Mouse (Mus musculus) stomach, embryonic 16.5 days (tissue): ENCODE data around the gene Nprl3. TPM values are rescaled to one million over a fixed set of nuclear protein-coding genes. Genes with fewer than 3 reads are reported as not detected.

Experiments used
- ATAC-seq: fragments of 200-750 bp; cut with Nextera tagmentation; 2 replicates; pipeline ENCODE4 v1.8.0; 2017; ENCODE audit warnings: moderate number of reproducible peaks, moderate TSS enrichment; ENCODE audit not compliant: insufficient read depth, low FRiP score
- H3K27ac ChIP-seq: fragments of 300-500 bp; sonication (generic); 2 replicates; pipeline ENCODE4 v1.5.1; 2014; ENCODE audit warnings: low read length
- H3K27me3 ChIP-seq: fragments of 300-500 bp; sonication (generic); 2 replicates; pipeline ENCODE4 v1.6.1; 2014; ENCODE audit warnings: low read length, control low read depth, mixed read lengths; ENCODE audit not compliant: control insufficient read depth, insufficient read depth
- H3K36me3 ChIP-seq: fragments of 300-500 bp; sonication (generic); 2 replicates; pipeline ENCODE4 v1.6.1; 2014; ENCODE audit warnings: low read length; ENCODE audit not compliant: control insufficient read depth, insufficient read depth
- H3K4me1 ChIP-seq: fragments of 300-500 bp; sonication (generic); 2 replicates; pipeline ENCODE4 v1.6.1; 2014; ENCODE audit warnings: low read length, control low read depth, mixed read lengths; ENCODE audit not compliant: control insufficient read depth, insufficient read depth
- H3K4me2 ChIP-seq: fragments of 300-500 bp; sonication (generic); 2 replicates; pipeline ENCODE4 v1.6.1; 2014; ENCODE audit warnings: low read depth, low read length, mixed read lengths
- H3K4me3 ChIP-seq: fragments of 300-500 bp; sonication (generic); replicated peaks from 2 replicates; pipeline ENCODE4 v1.5.1; 2014; ENCODE audit warnings: mild to moderate bottlenecking, low read length
- H3K9ac ChIP-seq: fragments of 300-500 bp; sonication (generic); 2 replicates; pipeline ENCODE4 v1.6.1; 2014; ENCODE audit warnings: low read length
- H3K9me3 ChIP-seq: fragments of 300-500 bp; sonication (generic); replicated peaks from 2 replicates; pipeline ENCODE4 v1.6.1; 2016; ENCODE audit warnings: low read length, control low read depth; ENCODE audit not compliant: control insufficient read depth
- WGBS: fragments of 180-500 bp; shearing (Covaris S2); extraction: QIAGEN DNeasy Blood & Tissue Kit; methylation state at CpG from one replicate; pipeline ENCODE4 v1.1.7; 2014; 5-methylcytosine and 5-hydroxymethylcytosine counted together
- polyA plus RNA-seq: library from polyadenylated mRNA; unstranded; fragments of >200 nt; fragmentation: Nextera tagmentation; extraction: Ambion mirVana; gene quantifications from 2 replicates; pipeline ENCODE4 v1.2.1, GENCODE M21; 2015

Gene Nprl3
- polyA plus RNA-seq, 1 experiment from 2014 or later, result 36.8 TPM

DNA sequence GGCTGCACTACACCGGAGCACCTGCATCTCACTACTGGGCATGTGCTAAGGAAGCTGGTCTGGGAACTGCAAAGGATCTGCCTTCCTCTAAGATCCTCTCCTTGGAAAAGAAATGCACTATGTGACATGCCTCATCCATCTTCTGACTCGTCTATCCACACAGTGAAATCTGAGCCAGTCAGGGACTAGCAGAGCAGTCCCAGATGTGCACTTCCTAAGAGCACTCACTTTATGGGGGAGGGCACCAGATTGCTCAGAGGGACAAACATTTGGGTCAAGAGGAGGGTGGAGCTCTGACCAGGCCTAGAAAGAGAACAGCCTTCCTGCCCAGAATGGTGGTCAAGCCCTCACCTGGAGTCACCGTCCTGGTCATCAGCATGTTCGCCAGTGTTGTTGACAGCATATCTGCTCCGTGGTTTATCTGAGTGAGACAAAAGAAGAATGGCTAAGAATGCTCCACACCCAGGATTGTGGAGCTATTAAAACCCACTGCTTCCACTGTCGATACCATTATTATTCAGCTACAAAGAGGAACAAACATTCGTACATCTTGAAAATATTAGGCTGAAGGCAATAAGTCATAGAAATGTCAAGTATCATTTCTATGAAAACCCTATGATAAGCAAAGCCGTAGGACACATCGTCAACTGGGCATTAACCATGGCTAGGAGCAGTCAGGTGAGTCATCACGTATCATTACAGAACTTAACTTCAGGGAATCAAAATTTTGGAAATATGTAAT is 4.7 kb downstream of the Nprl3 start:
- 54% methylated on average over 10 of the region's 10 CpGs for WGBS
- Histone ChIP-seq H3K27ac (no peak overlapping the region), H3K4me2 (no peak overlapping the region), H3K4me3 (no peak overlapping the region), H3K4me1 (peaks cover 13% of the 10 kb centered on the region; the same call in 1 of the 2 replicates), H3K9me3 (no peaks in the 10 kb centered on the region), H3K27me3 (no peaks in the 10 kb centered on the region), H3K36me3 (0 out of 2 replicates have a peak, but pooled peaks cover 4% of the 10 kb centered on the region), H3K9ac (no peak overlapping the region)
- ATAC-seq, result no peak

DNA sequence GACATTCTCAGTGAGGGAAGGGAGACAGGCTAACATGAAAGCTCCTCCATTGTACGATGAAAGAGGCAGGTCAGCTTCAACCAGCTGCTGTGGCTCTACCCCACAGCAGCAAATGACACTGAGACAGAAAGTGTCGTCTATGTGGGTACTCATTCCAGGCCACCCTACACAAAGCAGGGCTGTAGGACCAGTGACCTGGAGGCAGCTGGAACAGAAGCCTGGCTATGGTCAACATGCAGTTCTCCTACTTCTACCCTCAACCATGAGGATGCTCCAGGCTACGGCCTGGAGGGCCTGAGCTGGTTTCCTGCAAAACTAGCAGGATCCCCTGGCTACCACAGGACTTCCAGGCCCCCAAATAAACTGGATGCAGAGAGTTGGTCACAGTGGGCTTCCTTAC is 10.9 kb downstream of the Nprl3 start:
- Histone ChIP-seq H3K4me2 (no peak overlapping the region), H3K27me3 (no peaks in the 10 kb centered on the region), H3K9me3 (no peaks in the 10 kb centered on the region), H3K27ac (no peak overlapping the region), H3K9ac (no peak overlapping the region; the same call in 1 of the 2 replicates), H3K4me1 (no peaks in the 10 kb centered on the region), H3K36me3 (0 out of 2 replicates have a peak, but pooled peaks cover 3% of the 10 kb centered on the region), H3K4me3 (no peak overlapping the region)
- no peak for ATAC-seq
- WGBS, result 86% methylated on average over 3 of the region's 3 CpGs

DNA sequence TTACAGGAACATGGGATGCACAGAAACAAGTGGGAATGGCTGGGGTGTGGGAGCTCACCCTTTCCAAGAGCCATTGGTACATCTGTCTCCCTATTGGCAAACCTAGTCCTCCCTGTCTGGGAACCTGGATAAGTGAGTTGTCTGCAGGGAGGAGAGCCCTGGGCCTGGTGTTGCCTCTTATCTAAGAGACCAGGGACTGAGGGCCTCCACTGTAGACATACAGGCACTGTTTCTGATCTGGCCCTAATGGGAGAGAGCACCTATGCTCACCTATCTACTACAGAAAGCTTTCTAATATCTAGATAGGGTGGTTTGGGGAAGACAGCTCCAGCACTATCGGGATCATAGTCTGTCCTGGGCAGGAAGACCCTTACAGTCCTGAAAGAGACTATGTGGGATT is 11.4 kb downstream of the Nprl3 start:
- no peaks in the 10 kb centered on the region for H3K27me3 ChIP-seq
- H3K9ac ChIP-seq, result no peak overlapping the region
- WGBS, result 97% methylated on average over 1 of the region's 1 CpGs
- no peaks in the 10 kb centered on the region for H3K4me1 ChIP-seq
- 0 out of 2 replicates have a peak, but pooled peaks cover 3% of the 10 kb centered on the region for H3K36me3 ChIP-seq
- no peak overlapping the region for H3K4me3 ChIP-seq
- H3K9me3 ChIP-seq, result no peaks in the 10 kb centered on the region
- H3K4me2 ChIP-seq, result no peak overlapping the region
- ATAC-seq, result peak; percentile 53; the same call in 1 of the 2 replicates
- no peak overlapping the region for H3K27ac ChIP-seq

DNA sequence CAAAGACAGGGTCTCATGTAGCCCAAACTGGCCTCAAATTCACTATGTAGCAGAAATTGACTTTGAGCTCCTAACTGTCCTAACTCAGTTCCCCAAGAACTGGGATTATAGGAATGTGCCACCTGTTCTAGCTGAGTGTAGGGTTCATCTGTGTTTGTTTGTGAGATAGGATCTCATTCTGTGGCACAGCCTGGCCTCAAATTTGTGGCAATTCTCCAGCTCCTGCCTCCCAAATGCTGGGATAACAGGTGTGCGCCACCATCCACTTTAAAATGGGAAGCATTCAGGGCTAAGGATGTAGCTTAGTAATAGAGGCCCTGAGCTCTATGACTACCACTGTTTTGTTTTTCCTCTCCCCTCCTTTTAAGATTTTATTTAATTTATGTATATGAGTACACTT is 14.4 kb downstream of the Nprl3 start:
- Histone ChIP-seq H3K4me1 (no peaks in the 10 kb centered on the region), H3K27me3 (no peaks in the 10 kb centered on the region), H3K4me2 (no peak overlapping the region), H3K4me3 (no peak overlapping the region), H3K9me3 (no peaks in the 10 kb centered on the region), H3K27ac (no peak overlapping the region), H3K9ac (no peak overlapping the region), H3K36me3 (0 out of 2 replicates have a peak, but pooled peaks cover 3% of the 10 kb centered on the region)
- 97% methylated on average over 1 of the region's 1 CpGs for WGBS
- no peak for ATAC-seq

DNA sequence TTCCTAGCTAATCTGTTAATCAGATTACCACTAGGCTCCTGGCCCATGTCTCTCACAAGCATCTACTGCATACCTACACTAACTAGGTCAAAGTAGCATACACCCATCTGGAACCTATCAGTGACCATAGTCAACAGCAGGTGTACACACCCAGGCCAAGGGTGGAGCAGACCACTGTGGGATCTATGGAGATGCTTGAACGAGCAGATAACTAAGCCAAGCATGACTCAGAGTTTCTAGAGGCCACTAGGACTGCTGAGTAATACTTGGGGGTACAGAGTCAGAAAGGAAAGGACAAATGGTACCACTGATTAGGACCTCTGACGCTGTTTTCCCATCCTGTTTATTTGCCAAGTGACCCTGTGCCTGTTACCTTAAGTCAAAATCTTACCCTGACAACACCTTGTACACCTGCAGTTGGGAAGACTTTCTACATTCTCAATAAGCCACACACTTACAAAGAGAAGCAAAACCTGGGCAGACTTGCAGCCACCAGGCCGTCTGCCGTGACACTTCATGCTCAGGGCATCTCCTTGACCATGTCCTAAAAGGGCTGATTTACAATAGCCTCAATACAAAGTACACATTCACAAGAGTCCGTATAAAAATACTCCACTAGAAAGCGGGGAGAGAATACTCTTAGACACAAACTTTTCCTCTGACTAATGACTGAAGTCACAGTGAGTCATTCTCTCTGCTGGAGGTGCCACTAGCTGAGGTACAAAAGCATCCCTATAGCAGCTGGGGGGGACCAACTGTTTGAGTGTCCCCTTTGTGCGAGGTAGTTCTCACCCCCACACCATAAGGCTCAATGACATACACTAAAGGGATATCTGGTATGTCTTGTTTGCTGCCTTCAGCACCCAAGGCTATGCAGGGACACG is 16.4 kb downstream of the Nprl3 start:
- Histone ChIP-seq H3K36me3 (0 out of 2 replicates have a peak, but pooled peaks cover 3% of the 10 kb centered on the region), H3K27ac (no peak overlapping the region), H3K27me3 (no peaks in the 10 kb centered on the region), H3K9me3 (no peaks in the 10 kb centered on the region), H3K4me2 (no peak overlapping the region), H3K4me1 (no peaks in the 10 kb centered on the region), H3K4me3 (no peak overlapping the region), H3K9ac (no peak overlapping the region)
- WGBS, result 80% methylated on average over 8 of the region's 8 CpGs
- peak; percentile 89 for ATAC-seq

DNA sequence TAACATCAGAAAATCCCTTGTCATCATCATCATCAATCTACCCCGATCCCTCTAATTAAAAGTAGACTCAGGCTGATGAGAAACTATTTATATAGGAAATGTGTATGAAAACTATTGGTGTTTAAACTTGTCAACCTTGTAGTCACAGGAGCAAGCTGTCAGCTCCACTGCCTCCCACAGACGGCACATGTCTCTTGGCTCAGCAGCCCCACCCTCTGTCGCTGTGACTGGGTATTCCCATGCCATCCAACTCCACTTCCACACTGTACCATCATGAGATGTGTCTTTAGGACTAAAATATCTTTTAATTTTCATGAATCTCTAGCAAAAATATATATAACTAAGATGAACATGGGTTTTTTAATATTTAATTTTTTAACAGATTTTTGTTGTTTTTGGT is 19.2 kb downstream of the Nprl3 start:
- no peaks in the 10 kb centered on the region for H3K27me3 ChIP-seq
- no peak overlapping the region for H3K9ac ChIP-seq
- H3K9me3 ChIP-seq, result no peaks in the 10 kb centered on the region
- 68% methylated on average over 3 of the region's 3 CpGs for WGBS
- H3K36me3 ChIP-seq, result no peaks in the 10 kb centered on the region
- H3K4me3 ChIP-seq, result no peak overlapping the region
- no peak for ATAC-seq
- peaks cover 4% of the 10 kb centered on the region; the same call in 1 of the 2 replicates for H3K4me1 ChIP-seq
- no peak overlapping the region for H3K4me2 ChIP-seq
- H3K27ac ChIP-seq, result no peak overlapping the region

DNA sequence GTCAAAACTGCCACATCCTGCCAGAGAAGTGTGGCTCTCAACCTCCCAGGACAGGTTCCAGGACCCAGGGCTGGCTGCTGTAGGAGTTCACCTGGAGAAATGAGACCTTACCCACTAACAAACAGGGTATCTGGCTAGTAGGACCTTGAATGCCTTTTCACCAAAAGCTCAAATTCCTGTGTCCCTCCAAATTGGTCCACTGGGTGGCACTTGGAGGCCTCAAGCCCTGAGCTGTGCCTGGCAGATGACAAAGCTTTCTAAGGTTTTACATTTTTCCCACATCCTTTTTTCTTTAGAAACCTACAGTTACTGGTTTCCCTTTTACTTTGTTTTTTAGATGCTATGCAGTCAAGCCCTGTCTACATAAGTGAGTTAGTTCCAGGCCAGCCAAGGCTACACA is 20.4 kb downstream of the Nprl3 start:
- ATAC-seq, result no peak
- Histone ChIP-seq H3K9me3 (no peaks in the 10 kb centered on the region), H3K4me3 (no peak overlapping the region), H3K4me1 (peaks cover 8% of the 10 kb centered on the region; the same call in 1 of the 2 replicates), H3K9ac (no peak overlapping the region), H3K27me3 (no peaks in the 10 kb centered on the region), H3K4me2 (no peak overlapping the region), H3K36me3 (no peaks in the 10 kb centered on the region), H3K27ac (no peak overlapping the region)

DNA sequence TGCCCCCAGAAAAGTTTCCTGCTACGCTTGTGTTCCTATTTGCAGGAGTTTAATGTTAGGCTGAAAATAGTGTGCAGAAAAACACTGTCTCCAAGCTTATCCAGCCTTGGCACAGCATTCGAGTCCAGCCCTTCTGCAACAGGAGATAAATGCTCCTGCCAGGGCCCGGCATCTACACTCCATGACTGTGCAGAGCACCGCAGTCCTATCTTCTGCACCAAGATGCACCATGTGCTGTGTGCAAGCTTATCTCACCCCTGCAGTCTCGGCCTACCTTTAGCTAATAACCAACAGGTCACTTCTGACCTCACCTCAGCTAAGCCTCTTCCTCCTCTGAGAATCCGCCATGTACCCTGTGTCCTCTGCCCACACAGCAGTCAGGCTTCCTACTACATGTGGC is 21.9 kb downstream of the Nprl3 start:
- Histone ChIP-seq H3K4me2 (no peak overlapping the region), H3K27ac (no peak overlapping the region), H3K27me3 (no peaks in the 10 kb centered on the region), H3K9me3 (no peaks in the 10 kb centered on the region), H3K4me1 (peaks cover 8% of the 10 kb centered on the region; the same call in 1 of the 2 replicates), H3K36me3 (0 out of 2 replicates have a peak, but pooled peaks cover 2% of the 10 kb centered on the region), H3K4me3 (no peak overlapping the region), H3K9ac (no peak overlapping the region)
- WGBS, result 90% methylated on average over 6 of the region's 6 CpGs
- peak; percentile 70; the same call in 1 of the 2 replicates for ATAC-seq

DNA sequence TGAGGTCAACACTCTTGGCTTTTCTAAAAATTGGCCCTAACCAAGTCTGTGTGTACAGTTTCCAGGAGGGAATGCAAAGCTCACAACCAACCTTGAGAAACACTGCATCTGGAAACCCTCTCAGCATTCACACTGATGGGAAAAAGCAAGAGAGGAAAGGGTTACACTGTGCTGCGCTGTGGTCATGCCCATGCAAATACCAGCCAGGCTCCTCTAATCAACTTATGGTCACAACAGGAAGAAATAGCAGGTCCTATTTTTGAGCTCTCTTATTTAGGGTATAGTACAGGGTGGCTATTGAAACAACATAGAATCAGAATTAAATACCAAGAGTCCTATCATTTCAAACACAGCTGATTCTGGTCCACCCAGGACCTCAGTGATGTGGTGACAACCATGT is 22.9 kb downstream of the Nprl3 start:
- Histone ChIP-seq H3K27ac (peak overlapping the region; percentile 60), H3K4me2 (no peak overlapping the region), H3K9ac (no peak overlapping the region), H3K36me3 (0 out of 2 replicates have a peak, but pooled peaks cover 10% of the 10 kb centered on the region), H3K4me3 (no peak overlapping the region), H3K9me3 (no peaks in the 10 kb centered on the region), H3K27me3 (no peaks in the 10 kb centered on the region), H3K4me1 (peaks cover 8% of the 10 kb centered on the region; the same call in 1 of the 2 replicates)
- no peak for ATAC-seq
- 89% methylated on average over 1 of the region's 1 CpGs for WGBS
